Comparison of ENCODE assay signal across 29 mouse cellular contexts in the genomic region with DNA sequence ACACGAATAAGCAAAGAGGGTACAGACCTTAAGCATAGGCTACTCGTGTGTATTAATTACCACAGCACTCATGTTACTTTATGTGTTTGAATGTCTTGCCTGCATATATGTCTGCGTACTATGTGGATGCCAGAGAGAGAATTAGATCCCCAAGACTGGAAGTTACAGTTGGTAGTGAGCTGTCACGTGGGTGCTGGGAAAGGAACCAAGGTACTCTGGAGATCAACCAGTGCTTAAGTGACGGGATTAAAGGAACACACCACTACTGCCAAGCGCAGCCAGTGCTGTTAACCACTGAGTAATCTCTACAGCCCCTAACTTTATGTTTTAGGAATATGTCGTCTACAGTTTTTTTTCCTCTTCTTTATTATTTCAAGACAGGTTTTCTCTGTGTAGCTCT. TPM values are rescaled to one million over a fixed set of nuclear protein-coding genes. Genes with fewer than 3 reads are reported as not detected.
DNase-seq lines count a peak whose midpoint lies in the region; ATAC-seq and TF ChIP-seq lines count a peak whose summit lies in the region.
"Had no signal": no experiment of that assay in that cellular context is flagged by ENCODE, and none has a peak within 500 bp of the region (broad histone marks: within the 10 kb centered on the region; RNA-seq: fewer than 3 reads in every experiment).

No protein-coding gene starts in this region.

- peak; percentile 87 for DNase-seq in heart, adult 11 months
- peak; percentile 53 to 54 for DNase-seq in heart, postnatal 10 days
- no peak for DNase-seq in heart, postnatal 4 days
- DNase-seq in MEL (ENCODE audit: low read depth, low spot score) = peak; percentile 21
- DNase-seq in left cerebral cortex, postnatal 10 days (ENCODE audit: extremely low spot score in 1 of 2, low spot score in 2 of 2) = no peak
- DNase-seq: adrenal gland, adult 8-10 months; adrenal gland, postnatal 14 days; adrenal gland, postnatal 36 days; cerebellum, adult 11-12 months; cerebellum, adult 2 months; cerebellum, adult 9-11 months; cerebellum, postnatal 14 days; cerebellum, postnatal 36 days; embryo, embryonic 11 days had no signal

- no peak overlapping the region for H3K9ac ChIP-seq in heart, embryonic 11.5 days (ENCODE audit: low read depth, low read length)
- no peak overlapping the region for H3K9ac ChIP-seq in MEL (ENCODE audit: control insufficient read depth, low read depth, low read length, poor library complexity, severe bottlenecking)
- H3K9ac ChIP-seq: embryonic facial prominence, embryonic 13.5 days; embryonic facial prominence, embryonic 15.5 days; forebrain, embryonic 12.5 days had no signal

- H3K4me1 ChIP-seq in heart, embryonic 11.5 days (ENCODE audit: control insufficient read depth, insufficient read depth, low read length) = no peaks in the 10 kb centered on the region
- no peaks in the 10 kb centered on the region for H3K4me1 ChIP-seq in MEL (ENCODE audit: control insufficient read depth in 1 of 2, insufficient read depth in 2 of 2, low read length in 2 of 2)
- H3K4me1 ChIP-seq: embryonic facial prominence, embryonic 13.5 days; embryonic facial prominence, embryonic 15.5 days; forebrain, embryonic 10.5 days; forebrain, embryonic 12.5 days had no signal

- TF ChIP-seq CTCF in MEL (IDR thresholded peaks at IDR 0.05 in 2 of 3, conservative IDR thresholded peaks at IDR 0.05 in 1 of 3; ENCODE audit: control insufficient read depth in 1 of 3, insufficient read depth in 1 of 3, low read depth in 2 of 3, low read length in 3 of 3, poor library complexity in 1 of 3, severe bottlenecking in 1 of 3) = no peak

- no peak for TF ChIP-seq POLR2A in MEL (IDR thresholded peaks at IDR 0.05; ENCODE audit: control insufficient read depth in 1 of 2, insufficient read depth in 1 of 2, low read depth in 1 of 2, low read length in 2 of 2, poor library complexity in 1 of 2)

- no peak overlapping the region for H3K4me3 ChIP-seq in heart, embryonic 11.5 days (ENCODE audit: low read depth, low read length)
- no peak overlapping the region for H3K4me3 ChIP-seq in MEL (ENCODE audit: control insufficient read depth in 1 of 2, insufficient read depth in 1 of 2, low read depth in 2 of 2, low read length in 2 of 2)
- H3K4me3 ChIP-seq: embryonic facial prominence, embryonic 13.5 days; embryonic facial prominence, embryonic 15.5 days; erythroblast, embryonic 14.5 days; forebrain, embryonic 10.5 days; forebrain, embryonic 12.5 days had no signal

- no peak for TF ChIP-seq RAD21 in MEL (IDR thresholded peaks at IDR 0.05; ENCODE audit: low read depth, low read length)

- ATAC-seq in heart, embryonic 11.5 days (replicated peaks; ENCODE audit: insufficient number of reproducible peaks, low FRiP score, low TSS enrichment) = no peak
- 0 out of 2 replicates have a peak, but pooled peaks have one; percentile 18 for ATAC-seq in erythroid progenitor cell, adult 5-6 weeks (replicated peaks; ENCODE audit: low FRiP score, poor library complexity, severe bottlenecking)
- no peak for ATAC-seq in frontal cortex, adult (ENCODE audit: low TSS enrichment)
- ATAC-seq: activated CD4-positive, CD25-positive, alpha-beta regulatory T cell, adult 4 months; forebrain, embryonic 14.5 days; forebrain, embryonic 16.5 days; Patski had no signal

- H3K79me2 ChIP-seq in MEL (ENCODE audit: control insufficient read depth, insufficient read depth, low read length, poor library complexity) = no peaks in the 10 kb centered on the region

- no peaks in the 10 kb centered on the region for H3K9me3 ChIP-seq in heart, embryonic 11.5 days (replicated peaks; ENCODE audit: control insufficient read depth, low read length)
- no peaks in the 10 kb centered on the region for H3K9me3 ChIP-seq in MEL (replicated peaks; ENCODE audit: insufficient read depth, low read length)
- H3K9me3 ChIP-seq: embryonic facial prominence, embryonic 13.5 days; embryonic facial prominence, embryonic 15.5 days; forebrain, embryonic 10.5 days; forebrain, embryonic 12.5 days had no signal

- WGBS in heart, embryonic 11.5 days (ENCODE audit: insufficient replicate concordance) = 93% methylated on average over 7 of the region's 7 CpGs

- peaks cover 75% of the 10 kb centered on the region for H3K36me3 ChIP-seq in heart, embryonic 11.5 days (ENCODE audit: control insufficient read depth, insufficient read depth, low read length)
- peaks cover 0 to 81% of the 10 kb centered on the region in 2 experiments for H3K36me3 ChIP-seq in MEL (ENCODE audit: control insufficient read depth in 1 of 2, insufficient read depth in 2 of 2, low read length in 2 of 2)

- H3K4me2 ChIP-seq in heart, embryonic 11.5 days = no peak overlapping the region
- H3K4me2 ChIP-seq: embryonic facial prominence, embryonic 13.5 days; embryonic facial prominence, embryonic 15.5 days; forebrain, embryonic 12.5 days had no signal

- no peak overlapping the region for H3K27ac ChIP-seq in heart, embryonic 11.5 days (ENCODE audit: low read depth, low read length)
- no peak overlapping the region for H3K27ac ChIP-seq in MEL (ENCODE audit: control insufficient read depth, low read depth, low read length)
- H3K27ac ChIP-seq: embryonic facial prominence, embryonic 13.5 days; embryonic facial prominence, embryonic 15.5 days; forebrain, embryonic 10.5 days; forebrain, embryonic 12.5 days had no signal

- TF ChIP-seq EP300 in MEL (IDR thresholded peaks at IDR 0.05; ENCODE audit: low read depth in 1 of 2, low read length in 2 of 2) = no peak

- no peaks in the 10 kb centered on the region for H3K27me3 ChIP-seq in heart, embryonic 11.5 days (ENCODE audit: control insufficient read depth, insufficient read depth, low read length)
- no peaks in the 10 kb centered on the region for H3K27me3 ChIP-seq in MEL (ENCODE audit: control insufficient read depth in 1 of 2, insufficient read depth in 2 of 2, low read length in 2 of 2)
- H3K27me3 ChIP-seq: embryonic facial prominence, embryonic 13.5 days; embryonic facial prominence, embryonic 15.5 days; forebrain, embryonic 12.5 days; Patski had no signal

- intact Hi-C loops in heart, postnatal 10 days (cut with DNase I) = loop anchor here (5.0 kb wide), 1 partner anchor 36 kb away; no protein-coding TSS in a partner anchor
- intact Hi-C loops in left cerebral cortex, postnatal 10 days (cut with DNase I) = no loop called here

TF ChIP-seq in MEL, 35 proteins besides CTCF, POLR2A, EP300 and RAD21:
- TF ChIP-seq MEF2A (IDR thresholded peaks at IDR 0.05; ENCODE audit: extremely low read depth, insufficient replicate concordance, low read depth, low read length, poor library complexity, severe bottlenecking) = no peak
- no peak for TF ChIP-seq NELFE (IDR thresholded peaks at IDR 0.05; ENCODE audit: low read depth, low read length)
- TF ChIP-seq GATA1 (IDR thresholded peaks at IDR 0.05; ENCODE audit: low read depth, low read length) = no peak
- TF ChIP-seq MXI1 (IDR thresholded peaks at IDR 0.05; ENCODE audit: low read depth, low read length) = no peak
- no peak for TF ChIP-seq SIN3A (IDR thresholded peaks at IDR 0.05; ENCODE audit: low read length)
- TF ChIP-seq UBTF (IDR thresholded peaks at IDR 0.05; ENCODE audit: borderline replicate concordance, insufficient read depth, low read depth, low read length) = no peak
- no peak for TF ChIP-seq GABPA (IDR thresholded peaks at IDR 0.05; ENCODE audit: low read depth, low read length)
- TF ChIP-seq KAT2A (conservative IDR thresholded peaks at IDR 0.05; ENCODE audit: low read depth, low read length) = no peak
- no peak for TF ChIP-seq ZMIZ1 (IDR thresholded peaks at IDR 0.05; ENCODE audit: low read depth, low read length)

RNA-seq across cellular contexts. Expression of gene Gjd3, which starts 13.2 kb away (rescaled TPM):
- 1.3 and 1.5 TPM in 2 replicates for polyA plus RNA-seq in heart, embryonic 11.5 days (2014; fragmentation: Nextera tagmentation; extraction: Ambion mirVana)
- 1 to 10 TPM; 1.3 to 2.0 TPM for total RNA-seq in heart, postnatal 10 days (2021)
- 1 to 10 TPM; 2.0 to 2.5 TPM for total RNA-seq in heart, postnatal 4 days (2021)
- total RNA-seq in MEL (2012; rRNA removed) = not detected in 2 replicates
- not detected for polyA plus RNA-seq in MEL (2012; ENCODE audit: insufficient read depth in 1 of 2, insufficient read length in 2 of 2, low read depth in 1 of 2, low replicate concordance in 2 of 2, missing spikeins in 1 of 2)
- not detected in 2 replicates for total RNA-seq in erythroid progenitor cell, adult 5-6 weeks (2015; ENCODE audit: low replicate concordance)
- total RNA-seq in erythroid progenitor cell, adult 5-6 weeks (2017; ENCODE audit: low replicate concordance) = not detected in 2 replicates
- 1 to 10 TPM; 4.1 to 5.1 TPM for total RNA-seq in left cerebral cortex, postnatal 10 days (2021)
- total RNA-seq: adrenal gland, adult 18-20 months; adrenal gland, adult 8-10 months; adrenal gland, postnatal 14 days; adrenal gland, postnatal 36 days; common myeloid progenitor, adult 5-6 weeks had no signal
- polyA plus RNA-seq: C2C12; erythroblast, embryonic 14.5 days had no signal

RNA-seq across cellular contexts. Expression of gene Top2a, which starts 28.0 kb away (rescaled TPM):
- 220 and 244 TPM in 2 replicates for polyA plus RNA-seq in heart, embryonic 11.5 days (2014; fragmentation: Nextera tagmentation; extraction: Ambion mirVana)
- total RNA-seq in heart, postnatal 10 days (2021) = 10 to 100 TPM; 53.3 to 57.0 TPM
- 100 to 1,000 TPM; 174 to 191 TPM for total RNA-seq in heart, postnatal 4 days (2021)
- total RNA-seq in MEL (2012; rRNA removed) = 443 and 477 TPM in 2 replicates
- 100 to 1,000 TPM; 395 to 643 TPM for polyA plus RNA-seq in MEL (2012; ENCODE audit: insufficient read depth in 1 of 2, insufficient read length in 2 of 2, low read depth in 1 of 2, low replicate concordance in 2 of 2, missing spikeins in 1 of 2)
- 1,106 and 1,185 TPM in 2 replicates for total RNA-seq in erythroid progenitor cell, adult 5-6 weeks (2015; ENCODE audit: low replicate concordance)
- total RNA-seq in erythroid progenitor cell, adult 5-6 weeks (2017; ENCODE audit: low replicate concordance) = 1,820 and 2,303 TPM in 2 replicates
- 10 to 100 TPM; 10.1 to 12.0 TPM for total RNA-seq in left cerebral cortex, postnatal 10 days (2021)

RNA-seq across cellular contexts. Expression of gene Igfbp4, which starts 45.1 kb away (rescaled TPM):
- 284 and 289 TPM in 2 replicates for polyA plus RNA-seq in heart, embryonic 11.5 days (2014; fragmentation: Nextera tagmentation; extraction: Ambion mirVana)
- 100 to 1,000 TPM; 192 to 218 TPM for total RNA-seq in heart, postnatal 10 days (2021)
- total RNA-seq in heart, postnatal 4 days (2021) = 100 to 1,000 TPM; 204 to 217 TPM
- total RNA-seq in MEL (2012; rRNA removed) = 89.8 and 94.4 TPM in 2 replicates
- 100 to 1,000 TPM in 1 of 2 experiments, not detected in 1; 221 TPM for polyA plus RNA-seq in MEL (2012; ENCODE audit: insufficient read depth in 1 of 2, insufficient read length in 2 of 2, low read depth in 1 of 2, low replicate concordance in 2 of 2, missing spikeins in 1 of 2)
- total RNA-seq in erythroid progenitor cell, adult 5-6 weeks (2015; ENCODE audit: low replicate concordance) = 12.2 and 25.2 TPM in 2 replicates
- total RNA-seq in erythroid progenitor cell, adult 5-6 weeks (2017; ENCODE audit: low replicate concordance) = 5.8 and 8.1 TPM in 2 replicates
- 10 to 100 TPM; 78.1 to 83.3 TPM for total RNA-seq in left cerebral cortex, postnatal 10 days (2021)

Comparison
In these comparisons a context has a peak if more than half of its experiments do, and no peak if none do; other contexts are left out.
1. DNase-seq: peak in heart, adult 11 months (single experiment), heart, postnatal 10 days (2 of 2) and MEL (single experiment); none in heart, postnatal 4 days (single experiment) and left cerebral cortex, postnatal 10 days (0 of 2).
2. RNA of gene Top2a, which starts 28.0 kb away (total RNA-seq): 1,106 to 2,303 TPM in erythroid progenitor cell, adult 5-6 weeks, 443 to 477 TPM in MEL, 174 to 191 TPM in heart, postnatal 4 days and 53.3 to 57.0 TPM in heart, postnatal 10 days; 10.1 to 12.0 TPM in left cerebral cortex, postnatal 10 days; every median in the first group is over 4 times any median in the second.